Mouse (Mus musculus): ENCODE results near the gene Itga2b. TPM values are rescaled to one million over a fixed set of nuclear protein-coding genes. Genes with fewer than 3 reads are reported as not detected.

The Itga2b gene
- total RNA-seq, 4 experiments from 2014 or later: 2.2 to 7.8 (median 3.2) TPM

- DNase-seq (ENCODE audit: low spot score in 2 of 2): peak; percentile 38 to 76
Measured at GRCm38 (mm10) chr11:102437120-102438061, 32.5 kb downstream of the Itga2b start.

GRCm38 (mm10) chr11:102436471-102436790, 33.5 kb downstream of the Itga2b start:
- no peak for DNase-seq (ENCODE audit: low spot score in 2 of 2)

- no peak for DNase-seq (ENCODE audit: low spot score in 2 of 2)
Measured at GRCm38 (mm10) chr11:102435754-102436470, 34.0 kb downstream of the Itga2b start.

GRCm38 (mm10) chr11:102434816-102435705, 34.9 kb downstream of the Itga2b start:
- no peak for DNase-seq (ENCODE audit: low spot score in 2 of 2)

GRCm38 (mm10) chr11:102434406-102434805, 35.5 kb downstream of the Itga2b start:
- DNase-seq (ENCODE audit: low spot score in 2 of 2): peak; percentile 76 to 77

GRCm38 (mm10) chr11:102433866-102434265, 36.1 kb downstream of the Itga2b start:
- no peak for DNase-seq (ENCODE audit: low spot score in 2 of 2)

GRCm38 (mm10) chr11:102432896-102433295, 37.0 kb downstream of the Itga2b start:
- DNase-seq (ENCODE audit: low spot score in 2 of 2): peak in 1 of 2 experiments; percentile 46

GRCm38 (mm10) chr11:102432115-102432843, 37.6 kb downstream of the Itga2b start:
- no peak for DNase-seq (ENCODE audit: low spot score in 2 of 2)

GRCm38 (mm10) chr11:102431728-102432114, 38.2 kb downstream of the Itga2b start:
- no peak for DNase-seq (ENCODE audit: low spot score in 2 of 2)

GRCm38 (mm10) chr11:102431018-102431645, 38.8 kb downstream of the Itga2b start:
- peak; percentile 52 to 64 for DNase-seq (ENCODE audit: low spot score in 2 of 2)

GRCm38 (mm10) chr11:102430121-102431017, 39.6 kb downstream of the Itga2b start, which contains the start of gene Grn:
TSS of gene Grn (plus strand) at chr11:102430315.
- peak; percentile 75 to 95 for DNase-seq (ENCODE audit: low spot score in 2 of 2)

GRCm38 (mm10) chr11:102429551-102429950, 40.4 kb downstream of the Itga2b start:
- no peak for DNase-seq (ENCODE audit: low spot score in 2 of 2)

- no peak for DNase-seq (ENCODE audit: low spot score in 2 of 2)
Measured at GRCm38 (mm10) chr11:102428981-102429540, 40.9 kb downstream of the Itga2b start.

GRCm38 (mm10) chr11:102425555-102426316, 44.2 kb downstream of the Itga2b start:
- no peak for DNase-seq (ENCODE audit: low spot score in 2 of 2)

- no peak for DNase-seq (ENCODE audit: low spot score in 2 of 2)
Measured at GRCm38 (mm10) chr11:102424666-102425065, 45.3 kb downstream of the Itga2b start.

- DNase-seq (ENCODE audit: low spot score in 2 of 2): no peak
Measured at GRCm38 (mm10) chr11:102421559-102421958, 48.4 kb downstream of the Itga2b start.

GRCm38 (mm10) chr11:102418887-102419286, 51.0 kb downstream of the Itga2b start:
- DNase-seq (ENCODE audit: low spot score in 2 of 2): no peak

- no peak for DNase-seq (ENCODE audit: low spot score in 2 of 2)
Measured at GRCm38 (mm10) chr11:102417160-102417559, 52.8 kb downstream of the Itga2b start.
